Mouse (Mus musculus): ENCODE measurements around the gene Ophn1. TPM values are rescaled to one million over a fixed set of nuclear protein-coding genes. Genes with fewer than 3 reads are reported as not detected.

Ophn1 gene
- polyA plus RNA-seq, 1 experiment from 2014 or later = 42.2 TPM

DNA sequence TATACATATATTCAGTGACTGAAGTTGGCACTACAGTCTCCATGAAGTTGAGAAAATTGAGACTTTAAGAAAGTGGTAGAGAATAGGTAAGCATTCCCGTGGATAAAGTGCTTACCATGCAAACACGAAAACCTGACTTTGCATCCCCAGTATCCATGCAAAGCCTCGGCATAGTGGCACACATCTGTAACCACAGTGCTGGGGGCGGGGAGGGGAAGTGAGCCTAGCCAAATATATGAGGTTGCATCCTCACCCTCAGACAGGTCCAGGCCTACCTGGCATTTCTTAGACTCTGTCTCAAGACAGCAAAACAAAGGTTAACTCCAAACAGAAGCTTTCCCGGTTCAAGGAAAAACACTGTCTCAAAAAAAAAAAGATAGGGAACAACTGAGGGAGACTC lies 21.7 kb downstream of the Ophn1 start:
- no peak overlapping the region for H3K4me2 ChIP-seq (ENCODE audit: low read length)
- H3K9ac ChIP-seq (replicated peaks; ENCODE audit: low read length) = no peak overlapping the region
- 82% methylated on average over 5 of the region's 5 CpGs for WGBS
- H3K4me1 ChIP-seq (ENCODE audit: control insufficient read depth, insufficient read depth, low read length) = no peaks in the 10 kb centered on the region
- no peaks in the 10 kb centered on the region; the same call in 1 of the 2 replicates for H3K27me3 ChIP-seq (ENCODE audit: control insufficient read depth, insufficient read depth, low read length)
- no peaks in the 10 kb centered on the region for H3K9me3 ChIP-seq (ENCODE audit: control insufficient read depth, low read length)
- ATAC-seq (ENCODE audit: low FRiP score, low TSS enrichment) (no peak), DNase-seq (no peak)
- no peaks in the 10 kb centered on the region for H3K36me3 ChIP-seq (ENCODE audit: control insufficient read depth, insufficient read depth, low read length)
- no peak overlapping the region for H3K27ac ChIP-seq (replicated peaks; ENCODE audit: low read depth, low read length)
- no peak overlapping the region for H3K4me3 ChIP-seq (replicated peaks; ENCODE audit: low read depth, low read length)

DNA sequence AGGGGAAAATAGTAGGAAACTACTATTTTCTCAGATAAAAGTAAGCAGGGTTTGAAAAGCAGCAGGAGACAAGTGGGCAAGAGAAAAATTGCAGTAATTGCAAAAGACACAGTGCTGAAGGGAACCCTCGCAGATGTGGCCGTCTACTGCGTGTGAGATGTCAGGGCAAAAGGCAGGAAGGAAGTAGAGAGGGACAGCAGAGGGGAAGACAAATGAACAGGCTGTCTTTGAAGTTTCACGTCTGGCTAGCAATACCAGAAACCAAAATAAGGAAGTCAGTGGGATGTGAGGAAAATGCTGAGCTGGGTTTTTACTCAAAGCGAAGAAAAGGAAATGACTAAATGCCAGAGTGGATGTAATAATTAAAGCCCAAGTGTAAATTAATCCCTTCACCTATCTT lies 30.7 kb downstream of the Ophn1 start:
- WGBS = 84% methylated on average over 5 of the region's 5 CpGs
- H3K4me2 ChIP-seq (ENCODE audit: low read length) = no peak overlapping the region
- ATAC-seq (ENCODE audit: low FRiP score, low TSS enrichment) = no peak
- H3K27ac ChIP-seq (replicated peaks; ENCODE audit: low read depth, low read length) = no peak overlapping the region
- H3K9ac ChIP-seq (replicated peaks; ENCODE audit: low read length) = no peak overlapping the region
- DNase-seq = no peak
- no peaks in the 10 kb centered on the region for H3K4me1 ChIP-seq (ENCODE audit: control insufficient read depth, insufficient read depth, low read length)
- no peak overlapping the region for H3K4me3 ChIP-seq (replicated peaks; ENCODE audit: low read depth, low read length)
- H3K9me3 ChIP-seq (ENCODE audit: control insufficient read depth, low read length) = no peaks in the 10 kb centered on the region
- no peaks in the 10 kb centered on the region for H3K27me3 ChIP-seq (ENCODE audit: control insufficient read depth, insufficient read depth, low read length)
- H3K36me3 ChIP-seq (ENCODE audit: control insufficient read depth, insufficient read depth, low read length) = no peaks in the 10 kb centered on the region

DNA sequence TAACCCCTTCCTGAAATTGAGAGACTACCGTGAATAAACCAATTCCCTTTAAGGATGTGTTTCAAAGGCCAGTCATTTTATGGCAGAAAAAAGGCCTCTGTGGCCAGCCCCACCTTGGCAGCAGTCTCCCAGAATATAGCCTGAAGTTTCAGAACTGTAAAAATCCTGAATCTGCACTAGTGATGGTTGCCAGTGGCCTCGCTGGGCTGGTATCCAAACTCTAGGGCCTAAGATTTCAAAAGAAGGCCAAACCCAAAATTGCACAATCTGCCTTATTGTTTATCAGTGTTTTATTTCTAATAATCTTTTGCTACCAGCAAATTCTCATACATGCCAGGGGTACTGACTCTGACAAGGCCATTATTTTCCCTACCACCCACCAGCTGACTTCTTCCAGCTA lies 34.8 kb downstream of the Ophn1 start:
- ATAC-seq (ENCODE audit: low FRiP score, low TSS enrichment) (no peak), DNase-seq (no peak)
- Histone ChIP-seq H3K27me3 (ENCODE audit: control insufficient read depth, insufficient read depth, low read length) (no peaks in the 10 kb centered on the region), H3K9ac (replicated peaks; ENCODE audit: low read length) (no peak overlapping the region), H3K36me3 (ENCODE audit: control insufficient read depth, insufficient read depth, low read length) (no peaks in the 10 kb centered on the region), H3K4me2 (ENCODE audit: low read length) (no peak overlapping the region), H3K27ac (replicated peaks; ENCODE audit: low read depth, low read length) (no peak overlapping the region), H3K4me1 (ENCODE audit: control insufficient read depth, insufficient read depth, low read length) (no peaks in the 10 kb centered on the region), H3K4me3 (replicated peaks; ENCODE audit: low read depth, low read length) (no peak overlapping the region), H3K9me3 (ENCODE audit: control insufficient read depth, low read length) (no peaks in the 10 kb centered on the region)
- 92% methylated on average over 2 of the region's 2 CpGs for WGBS

DNA sequence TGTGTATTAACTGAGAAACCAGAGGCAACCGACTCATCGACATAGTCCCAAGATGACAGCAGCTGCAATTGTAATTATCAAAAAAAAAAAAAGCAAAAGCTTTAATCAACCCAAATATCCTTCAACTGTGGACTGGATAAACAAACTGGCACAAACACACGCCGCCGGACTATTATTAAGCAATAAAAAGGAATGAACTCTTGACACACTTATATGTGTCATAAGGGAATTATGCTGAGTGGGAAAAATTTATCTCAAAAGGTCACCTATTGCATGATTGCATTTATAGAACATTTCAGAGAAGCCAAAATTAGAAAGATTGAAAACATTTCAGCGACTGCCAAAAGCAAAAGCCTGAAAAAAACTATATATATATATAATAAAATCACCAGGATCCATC lies 40.0 kb downstream of the Ophn1 start:
- 91% methylated on average over 6 of the region's 6 CpGs for WGBS
- Histone ChIP-seq H3K4me3 (replicated peaks; ENCODE audit: low read depth, low read length) (no peak overlapping the region), H3K9ac (replicated peaks; ENCODE audit: low read length) (no peak overlapping the region), H3K4me2 (ENCODE audit: low read length) (no peak overlapping the region), H3K27ac (replicated peaks; ENCODE audit: low read depth, low read length) (no peak overlapping the region), H3K9me3 (ENCODE audit: control insufficient read depth, low read length) (no peaks in the 10 kb centered on the region), H3K27me3 (ENCODE audit: control insufficient read depth, insufficient read depth, low read length) (no peaks in the 10 kb centered on the region), H3K4me1 (ENCODE audit: control insufficient read depth, insufficient read depth, low read length) (no peaks in the 10 kb centered on the region), H3K36me3 (ENCODE audit: control insufficient read depth, insufficient read depth, low read length) (no peaks in the 10 kb centered on the region)
- ATAC-seq (ENCODE audit: low FRiP score, low TSS enrichment) = no peak
- DNase-seq = no peak

DNA sequence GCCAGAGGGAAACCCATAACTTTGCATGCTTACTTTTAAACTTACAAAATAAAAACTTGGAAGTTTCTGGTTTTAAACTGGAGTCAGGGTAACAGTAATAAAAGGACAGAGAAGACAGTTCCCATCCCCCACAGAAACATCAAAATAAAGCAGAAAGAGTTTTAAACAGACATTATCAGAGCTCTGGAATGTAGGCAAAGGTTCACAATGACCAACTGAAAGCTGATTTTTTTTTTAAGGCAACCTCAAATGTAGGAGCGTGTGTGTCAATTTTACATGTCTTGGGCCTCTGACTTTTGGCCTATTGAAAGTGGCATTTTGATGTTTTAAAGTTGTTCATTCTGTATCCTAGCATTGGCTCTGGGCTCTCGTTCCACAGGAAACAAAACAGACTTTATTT lies 49.2 kb downstream of the Ophn1 start:
- Histone ChIP-seq H3K9ac (replicated peaks; ENCODE audit: low read length) (no peak overlapping the region), H3K4me1 (ENCODE audit: control insufficient read depth, insufficient read depth, low read length) (no peaks in the 10 kb centered on the region), H3K9me3 (ENCODE audit: control insufficient read depth, low read length) (no peaks in the 10 kb centered on the region), H3K4me3 (replicated peaks; ENCODE audit: low read depth, low read length) (no peak overlapping the region), H3K27me3 (ENCODE audit: control insufficient read depth, insufficient read depth, low read length) (no peaks in the 10 kb centered on the region), H3K36me3 (ENCODE audit: control insufficient read depth, insufficient read depth, low read length) (no peaks in the 10 kb centered on the region), H3K27ac (replicated peaks; ENCODE audit: low read depth, low read length) (no peak overlapping the region), H3K4me2 (ENCODE audit: low read length) (no peak overlapping the region)
- ATAC-seq (ENCODE audit: low FRiP score, low TSS enrichment) = no peak
- DNase-seq = no peak
- 72% methylated on average over 2 of the region's 2 CpGs for WGBS

DNA sequence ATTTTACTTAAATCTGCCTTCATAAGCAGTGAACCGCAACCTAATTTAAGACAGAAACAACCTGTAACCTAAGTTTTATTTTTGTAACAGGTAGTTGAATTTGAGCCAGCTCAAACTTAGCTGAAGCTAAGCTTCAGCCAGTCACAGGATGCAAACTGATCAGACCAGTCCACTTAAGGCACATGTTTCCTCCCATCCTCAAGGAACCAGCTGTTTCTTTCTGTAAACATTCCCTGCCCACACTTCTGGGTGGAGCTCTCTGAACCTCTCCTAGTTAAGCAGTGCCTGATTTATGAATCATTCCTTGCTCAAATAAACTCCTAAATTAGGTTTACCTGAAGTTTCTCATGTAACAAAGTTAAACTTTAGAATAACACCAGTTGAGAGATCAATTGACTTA lies 54.8 kb downstream of the Ophn1 start:
- H3K4me1 ChIP-seq (ENCODE audit: control insufficient read depth, insufficient read depth, low read length) = no peaks in the 10 kb centered on the region
- 98% methylated on average over 1 of the region's 1 CpGs for WGBS
- no peaks in the 10 kb centered on the region for H3K36me3 ChIP-seq (ENCODE audit: control insufficient read depth, insufficient read depth, low read length)
- no peak overlapping the region for H3K27ac ChIP-seq (replicated peaks; ENCODE audit: low read depth, low read length)
- H3K9me3 ChIP-seq (ENCODE audit: control insufficient read depth, low read length) = no peaks in the 10 kb centered on the region
- no peak for DNase-seq
- H3K4me3 ChIP-seq (replicated peaks; ENCODE audit: low read depth, low read length) = no peak overlapping the region
- no peak for ATAC-seq (ENCODE audit: low FRiP score, low TSS enrichment)
- H3K9ac ChIP-seq (replicated peaks; ENCODE audit: low read length) = no peak overlapping the region
- no peak overlapping the region for H3K4me2 ChIP-seq (ENCODE audit: low read length)
- H3K27me3 ChIP-seq (ENCODE audit: control insufficient read depth, insufficient read depth, low read length) = no peaks in the 10 kb centered on the region

DNA sequence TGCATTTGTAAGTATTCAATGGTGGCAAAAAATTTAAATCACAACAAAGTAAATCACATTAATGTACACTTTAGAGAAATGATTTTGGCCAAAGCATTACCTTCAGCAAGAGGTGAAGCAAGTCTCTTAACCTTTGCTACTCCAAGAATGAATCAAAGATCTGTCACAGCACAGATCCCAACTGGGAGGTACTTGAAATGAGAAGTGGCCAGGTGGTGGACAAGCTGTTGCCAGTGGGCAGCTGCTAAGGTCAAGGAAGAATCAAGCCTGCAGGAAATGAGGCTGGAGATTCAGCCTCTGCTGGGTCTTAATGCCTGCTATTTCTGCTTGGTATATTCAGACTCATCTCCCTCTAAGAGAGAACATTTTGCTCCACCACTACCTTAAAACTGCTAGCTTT lies 87.0 kb downstream of the Ophn1 start:
- no peak for DNase-seq
- H3K4me1 ChIP-seq (ENCODE audit: control insufficient read depth, insufficient read depth, low read length) = no peaks in the 10 kb centered on the region
- no peaks in the 10 kb centered on the region for H3K9me3 ChIP-seq (ENCODE audit: control insufficient read depth, low read length)

DNA sequence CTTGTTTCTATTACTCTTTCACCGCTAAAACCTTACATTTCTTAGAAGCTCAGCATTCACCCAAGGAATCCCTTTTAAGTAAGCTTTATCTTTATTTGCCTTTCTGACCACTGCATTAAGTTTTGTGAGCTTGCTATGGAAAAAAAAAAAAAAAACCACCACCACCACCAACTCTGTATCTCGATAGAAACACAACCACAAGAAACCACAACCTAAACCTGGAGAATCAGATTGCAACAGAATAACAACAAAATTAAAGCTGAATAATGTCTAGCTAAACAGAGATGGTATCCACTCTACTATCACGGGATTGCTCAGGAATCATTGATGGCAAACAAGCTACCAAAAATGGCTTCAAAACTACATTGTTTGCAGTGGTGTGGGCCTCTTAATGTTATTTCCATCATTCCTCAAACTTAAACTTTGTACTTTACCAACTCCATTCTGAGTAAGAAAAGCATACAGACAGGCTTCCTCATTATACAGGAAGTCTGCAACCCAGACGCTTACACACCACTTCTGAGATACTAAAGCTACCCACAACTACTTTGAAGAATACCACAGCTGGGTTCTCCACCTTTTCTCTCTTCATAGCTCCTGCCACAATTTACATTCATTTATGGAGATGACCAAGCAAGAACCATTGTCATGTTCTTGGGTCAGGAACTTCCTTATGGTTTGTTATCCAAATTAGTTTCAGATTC lies 116.4 kb downstream of the Ophn1 start:
- WGBS = 80% methylated on average over 4 of the region's 4 CpGs
- Histone ChIP-seq H3K9ac (replicated peaks; ENCODE audit: low read length) (no peak overlapping the region), H3K4me3 (replicated peaks; ENCODE audit: low read depth, low read length) (no peak overlapping the region), H3K4me1 (ENCODE audit: control insufficient read depth, insufficient read depth, low read length) (no peaks in the 10 kb centered on the region), H3K27ac (replicated peaks; ENCODE audit: low read depth, low read length) (no peak overlapping the region), H3K9me3 (ENCODE audit: control insufficient read depth, low read length) (no peaks in the 10 kb centered on the region), H3K36me3 (ENCODE audit: control insufficient read depth, insufficient read depth, low read length) (no peaks in the 10 kb centered on the region), H3K4me2 (ENCODE audit: low read length) (no peak overlapping the region), H3K27me3 (ENCODE audit: control insufficient read depth, insufficient read depth, low read length) (no peaks in the 10 kb centered on the region)
- DNase-seq (no peak), ATAC-seq (ENCODE audit: low FRiP score, low TSS enrichment) (no peak)

More for the DNA sequence above, 87.0 kb downstream of the Ophn1 start:
- no peaks in the 10 kb centered on the region for H3K36me3 ChIP-seq (ENCODE audit: control insufficient read depth, insufficient read depth, low read length)
- H3K9ac ChIP-seq (replicated peaks; ENCODE audit: low read length) = no peak overlapping the region
- no peak overlapping the region for H3K4me2 ChIP-seq (ENCODE audit: low read length)
- ATAC-seq (ENCODE audit: low FRiP score, low TSS enrichment) = no peak
- no peaks in the 10 kb centered on the region for H3K27me3 ChIP-seq (ENCODE audit: control insufficient read depth, insufficient read depth, low read length)
- H3K27ac ChIP-seq (replicated peaks; ENCODE audit: low read depth, low read length) = no peak overlapping the region
- no peak overlapping the region for H3K4me3 ChIP-seq (replicated peaks; ENCODE audit: low read depth, low read length)

DNA sequence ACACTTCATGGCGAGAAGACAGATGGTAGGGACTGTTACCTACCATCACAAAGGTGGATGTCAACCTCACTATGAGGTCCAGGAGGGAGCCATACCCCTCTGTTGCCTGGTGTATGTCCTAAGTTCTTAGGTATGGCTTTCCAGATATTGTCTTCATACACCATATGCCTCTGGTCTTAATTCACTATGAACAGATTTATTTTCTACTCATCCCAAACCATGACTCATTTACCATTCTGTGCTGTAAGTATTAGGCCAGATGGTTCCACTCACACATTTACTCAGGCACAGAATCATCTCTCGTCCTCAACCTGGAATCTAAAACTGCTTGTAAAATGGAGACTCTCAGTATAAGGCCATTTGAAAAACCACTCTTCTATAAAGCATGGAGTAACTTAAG lies 135.7 kb downstream of the Ophn1 start:
- WGBS = 81% methylated on average over 2 of the region's 2 CpGs
- no peak for ATAC-seq (ENCODE audit: low FRiP score, low TSS enrichment)
- no peak overlapping the region for H3K4me3 ChIP-seq (replicated peaks; ENCODE audit: low read depth, low read length)
- no peak overlapping the region for H3K27ac ChIP-seq (replicated peaks; ENCODE audit: low read depth, low read length)
- no peaks in the 10 kb centered on the region for H3K36me3 ChIP-seq (ENCODE audit: control insufficient read depth, insufficient read depth, low read length)
- H3K9me3 ChIP-seq (ENCODE audit: control insufficient read depth, low read length) = no peaks in the 10 kb centered on the region
- H3K4me1 ChIP-seq (ENCODE audit: control insufficient read depth, insufficient read depth, low read length) = no peaks in the 10 kb centered on the region
- no peak overlapping the region for H3K9ac ChIP-seq (replicated peaks; ENCODE audit: low read length)
- no peak overlapping the region for H3K4me2 ChIP-seq (ENCODE audit: low read length)
- H3K27me3 ChIP-seq (ENCODE audit: control insufficient read depth, insufficient read depth, low read length) = no peaks in the 10 kb centered on the region
- DNase-seq = no peak

Data from midbrain, embryonic 14.5 days (tissue).